Mouse (Mus musculus) CH12.LX (cell line): ENCODE measurements around the gene Slc25a11. TPM values are rescaled to one million over a fixed set of nuclear protein-coding genes. Genes with fewer than 3 reads are reported as not detected.

Experiments
- DNase-seq: peaks from one replicate; pipeline ENCODE4 v3.0.0-alpha.2; 2013; ENCODE audit errors: extremely low read depth
- H3K27ac ChIP-seq: 2 replicates; pipeline ENCODE4 v1.5.1; 2012; ENCODE audit warnings: low read depth, mild to moderate bottlenecking, control low read depth, moderate library complexity; ENCODE audit not compliant: insufficient read depth
- H3K27me3 ChIP-seq: replicated peaks from 2 replicates; pipeline ENCODE3; 2012; ENCODE audit warnings: inconsistent platforms
- H3K36me3 ChIP-seq, 2 experiments: replicated peaks in 1 of 2; 2 replicates each; pipeline versions ENCODE3 to v1.6.1; 2012; ENCODE audit warnings: inconsistent platforms in 1 of 2, low read length in 1 of 2, mild to moderate bottlenecking in 1 of 2, mixed read lengths in 1 of 2, moderate library complexity in 1 of 2; ENCODE audit not compliant: control insufficient read depth in 1 of 2, insufficient read depth in 1 of 2
- H3K4me1 ChIP-seq, 2 experiments: 2 replicates each; pipeline ENCODE4 v1.6.1; 2012; ENCODE audit warnings: inconsistent platforms in 1 of 2, moderate library complexity in 1 of 2; ENCODE audit not compliant: insufficient read depth in 2 of 2, control insufficient read depth in 1 of 2
- H3K4me2 ChIP-seq: 2 replicates; pipeline ENCODE4 v1.6.1; 2012; ENCODE audit warnings: low read depth, mild to moderate bottlenecking, control low read depth; ENCODE audit not compliant: poor library complexity, insufficient read depth, severe bottlenecking
- H3K4me3 ChIP-seq, 3 experiments: fragments of 150-350 bp in 1 of 3; sonication (generic) in 1 of 3; replicated peaks in 1 of 3; 2 replicates each; pipeline versions ENCODE3 to v1.5.1; 2011 to 2012; ENCODE audit warnings: low read depth in 2 of 3, low read length in 2 of 3, mild to moderate bottlenecking in 2 of 3, moderate library complexity in 2 of 3, control low read depth in 1 of 3, improper control_type of control experiment in 1 of 3, inconsistent platforms in 1 of 3, mixed read lengths in 1 of 3; ENCODE audit not compliant: poor library complexity in 1 of 3
- H3K79me2 ChIP-seq: replicated peaks from 2 replicates; pipeline ENCODE4 v1.6.1; 2012; ENCODE audit warnings: mild to moderate bottlenecking, moderate library complexity; ENCODE audit not compliant: control insufficient read depth, poor library complexity, insufficient read depth, severe bottlenecking; ENCODE audit errors: extremely low read depth
- H3K9ac ChIP-seq: 2 replicates; pipeline ENCODE4 v1.6.1; 2012; ENCODE audit warnings: low read depth, mild to moderate bottlenecking, control low read depth, moderate library complexity; ENCODE audit not compliant: insufficient read depth
- H3K9me3 ChIP-seq: replicated peaks from 2 replicates; pipeline ENCODE3; 2012; ENCODE audit warnings: low read length, inconsistent platforms, mixed read lengths
- BHLHE40 ChIP-seq: IDR thresholded peaks from 2 replicates; pipeline ENCODE4 v1.6.1; 2011; ENCODE audit warnings: mild to moderate bottlenecking, low read depth, low read length, improper control_type of control experiment
- CHD1 ChIP-seq: IDR thresholded peaks from 2 replicates; pipeline ENCODE4 v1.6.1; 2012; ENCODE audit warnings: low read depth, low read length, improper control_type of control experiment, inconsistent platforms
- CHD2 ChIP-seq: IDR thresholded peaks from 2 replicates; pipeline ENCODE4 v1.6.1; 2011; ENCODE audit warnings: low read length, improper control_type of control experiment
- CTCF ChIP-seq, 2 experiments: IDR thresholded peaks in 1 of 2; conservative IDR thresholded peaks in 1 of 2; 2 replicates each; pipeline ENCODE4 v1.5.1; 2011 to 2012; ENCODE audit warnings: low read depth in 2 of 2, low read length in 2 of 2, improper control_type of control experiment in 1 of 2, inconsistent platforms in 1 of 2, mild to moderate bottlenecking in 1 of 2, moderate library complexity in 1 of 2
- IRF4 ChIP-seq: IDR thresholded peaks from 2 replicates; pipeline ENCODE4 v1.6.1; 2014; ENCODE audit warnings: low read depth, mild to moderate bottlenecking, inconsistent platforms, low read length, improper control_type of control experiment
- JUN ChIP-seq: IDR thresholded peaks from 2 replicates; pipeline ENCODE4 v1.6.1; 2011; ENCODE audit warnings: low read depth, mild to moderate bottlenecking, low read length, improper control_type of control experiment, moderate library complexity; ENCODE audit not compliant: insufficient read depth
- JUND ChIP-seq: conservative IDR thresholded peaks from 2 replicates; pipeline ENCODE4 v1.6.1; 2011; ENCODE audit warnings: low read depth, low read length, improper control_type of control experiment
- MAFK ChIP-seq: IDR thresholded peaks from 2 replicates; pipeline ENCODE4 v1.6.1; 2011; ENCODE audit warnings: low read length, improper control_type of control experiment; ENCODE audit not compliant: insufficient replicate concordance
- MAZ ChIP-seq: IDR thresholded peaks from 2 replicates; pipeline ENCODE4 v1.6.1; 2012; ENCODE audit warnings: low read depth, mild to moderate bottlenecking, inconsistent platforms, low read length, improper control_type of control experiment, moderate library complexity
- MEF2A ChIP-seq: IDR thresholded peaks from 2 replicates; pipeline ENCODE4 v1.6.1; 2014; ENCODE audit warnings: low read depth, mild to moderate bottlenecking, inconsistent platforms, low read length, improper control_type of control experiment, borderline replicate concordance
- MXI1 ChIP-seq: IDR thresholded peaks from 2 replicates; pipeline ENCODE4 v1.6.1; 2011; ENCODE audit warnings: mild to moderate bottlenecking, low read depth, low read length, improper control_type of control experiment
- NELFE ChIP-seq: IDR thresholded peaks from 2 replicates; pipeline ENCODE4 v1.6.1; 2011; ENCODE audit warnings: low read depth, low read length, improper control_type of control experiment
- NRF1 ChIP-seq: IDR thresholded peaks from 2 replicates; pipeline ENCODE4 v1.6.1; 2014; ENCODE audit warnings: low read depth, mild to moderate bottlenecking, inconsistent platforms, low read length, improper control_type of control experiment, moderate library complexity
- PAX5 ChIP-seq: IDR thresholded peaks from 2 replicates; pipeline ENCODE4 v1.6.1; 2012; ENCODE audit warnings: low read length, inconsistent platforms, mixed read lengths
- RAD21 ChIP-seq: IDR thresholded peaks from 2 replicates; pipeline ENCODE4 v1.6.1; 2011; ENCODE audit warnings: low read depth, mild to moderate bottlenecking, low read length, improper control_type of control experiment, moderate library complexity
- RCOR1 ChIP-seq: conservative IDR thresholded peaks from 2 replicates; pipeline ENCODE4 v1.6.1; 2012; ENCODE audit warnings: low read depth, mild to moderate bottlenecking, inconsistent platforms, low read length, improper control_type of control experiment
- SIN3A ChIP-seq: IDR thresholded peaks from 2 replicates; pipeline ENCODE4 v1.6.1; 2012; ENCODE audit warnings: low read length, improper control_type of control experiment, inconsistent platforms
- TBP ChIP-seq: conservative IDR thresholded peaks from 2 replicates; pipeline ENCODE4 v1.6.1; 2011; ENCODE audit warnings: low read depth, low read length, improper control_type of control experiment
- TCF12 ChIP-seq: IDR thresholded peaks from 2 replicates; pipeline ENCODE4 v1.6.1; 2014; ENCODE audit warnings: low read depth, mild to moderate bottlenecking, inconsistent platforms, low read length, improper control_type of control experiment
- UBTF ChIP-seq: IDR thresholded peaks from 2 replicates; pipeline ENCODE4 v1.6.1; 2012; ENCODE audit warnings: low read depth, mild to moderate bottlenecking, inconsistent platforms, low read length, improper control_type of control experiment, moderate library complexity
- USF1 ChIP-seq: IDR thresholded peaks from 2 replicates; pipeline ENCODE4 v1.6.1; 2014; ENCODE audit warnings: low read depth, mild to moderate bottlenecking, inconsistent platforms, low read length, improper control_type of control experiment
- USF2 ChIP-seq: conservative IDR thresholded peaks from 2 replicates; pipeline ENCODE4 v1.6.1; 2011; ENCODE audit warnings: low read depth, low read length, improper control_type of control experiment
- ZKSCAN1 ChIP-seq: IDR thresholded peaks from 2 replicates; pipeline ENCODE4 v1.6.1; 2012; ENCODE audit warnings: low read depth, inconsistent platforms, low read length, improper control_type of control experiment, borderline replicate concordance
- ZMIZ1 ChIP-seq: IDR thresholded peaks from 2 replicates; pipeline ENCODE4 v1.6.1; 2012; ENCODE audit warnings: low read depth, mild to moderate bottlenecking, inconsistent platforms, low read length, improper control_type of control experiment
- dilution Hi-C: fragments of 300-500 bp; cut with MboI; formaldehyde crosslinking; loops from 2 replicates; pipeline ENCODE4 v1.14.3; 2020; ENCODE audit warnings: low sequenced_read_pairs; ENCODE audit not compliant: extremely low pct_unique_long_range_greater_than_20kb, extremely low pct_ligation_motif_present
- in situ Hi-C: fragments of 300-500 bp; cut with MboI; formaldehyde crosslinking; loops from 3 replicates; pipeline ENCODE4 v1.14.3; 2019; ENCODE audit warnings: low sequenced_read_pairs, low pct_ligation_motif_present, low pct_unique_long_range_greater_than_20kb, mixed read lengths
- polyA plus RNA-seq: library from polyadenylated mRNA; unstranded; fragments of >175 nt; gene quantifications from 2 replicates; pipeline ENCODE4 v1.2.1, GENCODE M21; 2012; ENCODE audit warnings: low read depth; ENCODE audit not compliant: insufficient read length
- total RNA-seq, 2 experiments: library from RNA; depleted of rRNA; stranded (reverse); fragments of 300-350 nt in 1 of 2; fragments of >200 nt in 1 of 2; gene quantifications; 2 replicates each; pipeline ENCODE4 v1.2.3; 2012 to 2014

The Slc25a11 gene
- total and polyA plus RNA-seq, 3 experiments, result 99.0 to 135 (median 132) TPM

DNA sequence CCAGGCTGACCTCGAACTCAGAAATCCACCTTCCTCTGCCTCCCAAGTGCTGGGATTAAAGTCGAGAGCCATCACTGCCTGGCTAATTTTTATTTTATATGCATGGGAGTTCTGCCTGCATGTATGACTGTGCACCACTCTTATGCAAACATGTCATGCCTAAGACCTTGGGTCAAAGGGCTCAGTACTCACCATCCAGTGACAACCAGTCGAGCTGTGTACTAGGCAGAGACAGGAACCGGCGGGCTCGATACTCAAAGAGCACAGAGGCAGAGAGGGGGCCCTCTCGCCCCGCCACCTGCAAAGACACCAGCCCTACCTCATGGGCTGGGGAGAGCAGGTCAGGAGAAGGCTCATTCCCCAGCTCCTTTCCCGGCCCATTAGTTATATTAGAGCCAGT lies 30.8 kb upstream of the Slc25a11 start:
- no peak overlapping the region for H3K27ac ChIP-seq
- H3K4me2 ChIP-seq, result no peak overlapping the region
- no peak overlapping the region for H3K9ac ChIP-seq
- no peak for TF ChIP-seq RCOR1
- TF ChIP-seq IRF4, result no peak
- no peak for TF ChIP-seq TCF12
- TF ChIP-seq SIN3A, result no peak
- no peak for TF ChIP-seq USF1
- no peak for TF ChIP-seq USF2
- TF ChIP-seq MAZ, result no peak
- TF ChIP-seq MAFK, result no peak
- no peak for TF ChIP-seq ZMIZ1
- TF ChIP-seq CTCF (conservative IDR thresholded peaks at IDR 0.05 in 1 of 2, IDR thresholded peaks at IDR 0.05 in 1 of 2; ENCODE audit: low read depth in 2 of 2, low read length in 2 of 2), result no peak
- TF ChIP-seq NELFE, result no peak
- in situ Hi-C loops (no loop called here), dilution Hi-C loops (no loop called here)
- H3K79me2 ChIP-seq, result no peaks in the 10 kb centered on the region
- H3K4me3 ChIP-seq, result no peak overlapping the region
- peaks cover 62 to 89% of the 10 kb centered on the region in 2 experiments for H3K36me3 ChIP-seq
- peaks cover 0 to 42% of the 10 kb centered on the region in 2 experiments; a peak in 3 of 4 replicates for H3K4me1 ChIP-seq
- DNase-seq, result no peak
- no peaks in the 10 kb centered on the region for H3K27me3 ChIP-seq
- no peaks in the 10 kb centered on the region for H3K9me3 ChIP-seq

DNA sequence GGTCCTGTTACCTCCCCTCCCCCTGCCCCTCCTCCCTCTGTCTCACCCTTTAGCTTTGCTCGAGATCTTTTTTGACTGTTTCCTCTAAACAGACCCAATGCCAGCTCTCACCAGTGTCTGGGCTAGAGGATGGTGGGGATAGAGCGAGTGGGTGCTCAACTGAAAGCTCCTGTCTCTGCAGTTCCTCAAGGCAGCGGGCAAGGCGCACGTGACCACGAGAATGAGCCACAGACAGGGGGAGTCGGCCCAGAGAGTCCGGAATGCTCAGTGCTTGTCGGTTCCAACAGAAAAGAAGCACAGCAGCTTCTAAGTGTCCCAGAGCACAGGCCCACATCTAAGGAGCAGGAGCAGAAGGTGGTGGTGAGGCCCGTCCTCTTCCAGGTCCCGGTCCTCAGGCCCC lies 27.2 kb upstream of the Slc25a11 start:
- dilution Hi-C loops (no loop called here), in situ Hi-C loops (loop anchor here (5.0 kb wide), 1 partner anchor 33 kb away; no protein-coding TSS in a partner anchor)
- no peak overlapping the region for H3K9ac ChIP-seq
- peaks cover 0 to 26% of the 10 kb centered on the region in 2 experiments; a peak in 2 of 4 replicates for H3K4me1 ChIP-seq
- H3K4me2 ChIP-seq, result no peak overlapping the region
- DNase-seq, result no peak
- H3K27me3 ChIP-seq, result no peaks in the 10 kb centered on the region
- H3K36me3 ChIP-seq, result peaks cover 57 to 81% of the 10 kb centered on the region in 2 experiments
- H3K79me2 ChIP-seq, result no peaks in the 10 kb centered on the region
- H3K4me3 ChIP-seq, result no peak overlapping the region
- H3K9me3 ChIP-seq, result no peaks in the 10 kb centered on the region
- H3K27ac ChIP-seq, result no peak overlapping the region
- TF ChIP-seq MAFK, result no peak
- no peak for TF ChIP-seq JUND
- TF ChIP-seq CHD1, result no peak
- TF ChIP-seq UBTF, result no peak
- TF ChIP-seq ZKSCAN1, result no peak
- TF ChIP-seq IRF4, result no peak
- TF ChIP-seq RAD21, result no peak
- TF ChIP-seq MEF2A, result no peak
- TF ChIP-seq NELFE, result no peak
- TF ChIP-seq TBP, result no peak
- no peak for TF ChIP-seq NRF1
- TF ChIP-seq JUN, result no peak
- no peak for TF ChIP-seq CHD2
- no peak for TF ChIP-seq BHLHE40
- no peak for TF ChIP-seq MXI1
- TF ChIP-seq PAX5, result no peak
